Mouse (Mus musculus): ENCODE measurements at regions not wholly inside any gene's neighbourhood (a gene's known extent, or its start where the extent isn't known, plus 50 kb on each side); places are given as distances from the start of the nearest gene placed in this dataset.

DNA sequence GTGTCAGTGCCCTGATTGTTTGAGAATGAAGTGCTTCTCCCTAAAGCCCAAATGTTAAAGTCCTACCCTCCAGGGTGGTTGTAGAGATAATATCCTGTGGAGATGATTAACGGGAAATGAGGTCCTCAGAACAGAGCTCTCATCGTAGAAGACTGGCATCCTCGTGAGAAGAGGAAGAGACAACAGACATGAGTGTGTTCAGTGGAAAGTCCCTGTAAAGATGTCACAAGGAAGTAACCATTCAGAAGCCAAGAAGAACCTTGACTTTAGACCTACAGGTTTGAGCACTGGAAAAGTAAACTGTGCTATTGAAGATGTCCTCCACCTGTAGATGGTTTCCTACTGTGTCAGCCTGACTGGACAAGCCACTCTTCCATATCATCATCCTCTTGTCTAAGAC lies 155.1 kb upstream of the Trib2 start:
- Histone ChIP-seq H3K36me3 (ENCODE audit: control insufficient read depth, insufficient read depth, low read length) (no peaks in the 10 kb centered on the region), H3K4me3 (ENCODE audit: low read depth, low read length) (no peak overlapping the region), H3K9me3 (ENCODE audit: control insufficient read depth, low read length) (no peaks in the 10 kb centered on the region), H3K4me1 (ENCODE audit: control insufficient read depth, insufficient read depth, low read length) (no peaks in the 10 kb centered on the region; the same call in 1 of the 2 replicates), H3K27ac (replicated peaks; ENCODE audit: low read depth, low read length) (no peak overlapping the region), H3K27me3 (replicated peaks; ENCODE audit: control insufficient read depth, insufficient read depth, low read length) (no peaks in the 10 kb centered on the region), H3K9ac (ENCODE audit: low read depth, low read length) (no peak overlapping the region), H3K4me2 (ENCODE audit: low read depth, low read length) (no peak overlapping the region)
- no peak for DNase-seq (ENCODE audit: low spot score)
- 84% methylated on average over 3 of the region's 3 CpGs for WGBS
- ATAC-seq (ENCODE audit: low read depth): no peak

DNA sequence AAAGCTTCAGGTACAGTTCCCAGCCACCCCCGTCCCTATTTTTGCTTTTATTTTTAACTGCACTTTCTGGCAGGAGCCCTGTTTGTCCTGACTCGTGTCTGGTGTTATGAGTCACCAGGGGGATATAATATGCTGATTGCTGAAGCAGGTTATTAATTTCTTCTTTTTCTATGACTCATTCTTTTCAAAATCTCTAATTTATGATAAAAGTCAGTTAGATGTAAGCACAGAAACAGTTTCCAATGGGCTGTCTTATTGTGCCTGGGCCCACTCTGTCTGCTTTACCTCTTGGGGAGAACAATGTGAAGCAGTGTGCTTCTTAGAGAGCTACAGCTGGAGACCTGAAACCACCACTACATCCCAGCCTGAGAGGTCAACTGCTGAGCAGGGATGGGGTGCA lies 153.5 kb upstream of the Trib2 start:
- WGBS: 61% methylated on average over 2 of the region's 2 CpGs
- no peak for ATAC-seq (ENCODE audit: low read depth)

DNA sequence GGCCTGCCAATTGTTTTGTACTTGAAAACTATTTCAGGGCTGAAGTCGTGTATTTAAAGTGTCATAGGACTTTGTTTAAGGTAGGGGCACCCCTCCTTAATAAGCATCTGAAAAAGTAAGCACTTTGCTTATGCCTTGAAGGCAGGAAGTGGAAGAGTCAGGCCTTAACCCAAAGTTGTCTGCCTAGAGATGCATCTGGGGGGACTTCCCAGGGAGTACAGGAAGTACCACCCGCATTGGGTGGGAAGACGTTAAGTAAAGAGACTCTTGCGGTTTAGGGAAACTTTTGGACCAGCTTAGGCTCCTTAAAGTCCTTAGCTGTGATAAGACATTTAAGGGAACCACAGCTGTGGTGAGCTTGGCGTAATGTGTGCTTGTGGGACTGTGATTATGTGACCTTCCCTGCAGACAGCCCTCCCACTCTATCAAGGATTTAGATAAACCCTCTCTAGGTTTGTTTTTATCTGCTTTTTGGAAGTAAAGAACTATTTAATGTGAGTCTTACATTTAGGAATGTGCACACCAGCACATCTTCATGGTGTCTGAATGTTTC lies 150.9 kb upstream of the Trib2 start:
- H3K9ac ChIP-seq (ENCODE audit: low read depth, low read length): no peak overlapping the region
- no peaks in the 10 kb centered on the region for H3K36me3 ChIP-seq (ENCODE audit: control insufficient read depth, insufficient read depth, low read length)
- H3K27me3 ChIP-seq (replicated peaks; ENCODE audit: control insufficient read depth, insufficient read depth, low read length): no peaks in the 10 kb centered on the region
- no peak overlapping the region for H3K4me2 ChIP-seq (ENCODE audit: low read depth, low read length)
- no peak overlapping the region for H3K27ac ChIP-seq (replicated peaks; ENCODE audit: low read depth, low read length)
- DNase-seq (ENCODE audit: low spot score) (peak; percentile 3), ATAC-seq (ENCODE audit: low read depth) (no peak)
- no peak overlapping the region for H3K4me3 ChIP-seq (ENCODE audit: low read depth, low read length)
- no peaks in the 10 kb centered on the region for H3K9me3 ChIP-seq (ENCODE audit: control insufficient read depth, low read length)
- WGBS: 56% methylated on average over 5 of the region's 5 CpGs
- H3K4me1 ChIP-seq (ENCODE audit: control insufficient read depth, insufficient read depth, low read length): no peaks in the 10 kb centered on the region

More for the DNA sequence above, 153.5 kb upstream of the Trib2 start:
- no peaks in the 10 kb centered on the region for H3K36me3 ChIP-seq (ENCODE audit: control insufficient read depth, insufficient read depth, low read length)
- H3K4me3 ChIP-seq (ENCODE audit: low read depth, low read length): no peak overlapping the region
- no peak overlapping the region for H3K9ac ChIP-seq (ENCODE audit: low read depth, low read length)
- H3K4me1 ChIP-seq (ENCODE audit: control insufficient read depth, insufficient read depth, low read length): no peaks in the 10 kb centered on the region
- no peaks in the 10 kb centered on the region for H3K27me3 ChIP-seq (replicated peaks; ENCODE audit: control insufficient read depth, insufficient read depth, low read length)
- no peak overlapping the region for H3K27ac ChIP-seq (replicated peaks; ENCODE audit: low read depth, low read length)
- no peak overlapping the region for H3K4me2 ChIP-seq (ENCODE audit: low read depth, low read length)
- no peak for DNase-seq (ENCODE audit: low spot score)
- H3K9me3 ChIP-seq (ENCODE audit: control insufficient read depth, low read length): no peaks in the 10 kb centered on the region

DNA sequence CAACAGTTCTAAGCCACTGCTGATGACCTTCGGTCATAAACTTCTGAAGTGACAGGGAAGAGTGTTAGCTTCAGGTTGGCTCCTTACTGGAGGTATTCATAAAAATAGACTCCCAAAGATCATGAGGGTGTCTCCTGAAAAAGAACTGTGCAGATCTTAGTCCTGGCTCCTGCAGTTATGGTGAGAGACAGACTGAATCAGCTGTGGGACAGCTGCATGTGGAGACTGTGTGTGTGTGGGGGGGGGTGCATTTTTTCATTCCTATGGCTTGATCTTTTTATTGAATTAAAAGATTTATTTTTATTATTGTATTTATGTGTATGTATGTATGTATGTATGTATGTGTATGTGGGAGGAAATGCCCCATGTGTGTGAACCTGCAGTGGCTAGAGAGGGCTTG lies 149.9 kb upstream of the Trib2 start:
- no peaks in the 10 kb centered on the region for H3K36me3 ChIP-seq (ENCODE audit: control insufficient read depth, insufficient read depth, low read length)
- H3K4me1 ChIP-seq (ENCODE audit: control insufficient read depth, insufficient read depth, low read length): no peaks in the 10 kb centered on the region
- no peak for DNase-seq (ENCODE audit: low spot score)
- H3K27me3 ChIP-seq (replicated peaks; ENCODE audit: control insufficient read depth, insufficient read depth, low read length): no peaks in the 10 kb centered on the region
- no peak overlapping the region for H3K4me3 ChIP-seq (ENCODE audit: low read depth, low read length)
- no peaks in the 10 kb centered on the region for H3K9me3 ChIP-seq (ENCODE audit: control insufficient read depth, low read length)
- no peak overlapping the region for H3K27ac ChIP-seq (replicated peaks; ENCODE audit: low read depth, low read length)
- ATAC-seq (ENCODE audit: low read depth): no peak
- 90% methylated on average over 1 of the region's 1 CpGs for WGBS
- H3K9ac ChIP-seq (ENCODE audit: low read depth, low read length): no peak overlapping the region
- no peak overlapping the region for H3K4me2 ChIP-seq (ENCODE audit: low read depth, low read length)

DNA sequence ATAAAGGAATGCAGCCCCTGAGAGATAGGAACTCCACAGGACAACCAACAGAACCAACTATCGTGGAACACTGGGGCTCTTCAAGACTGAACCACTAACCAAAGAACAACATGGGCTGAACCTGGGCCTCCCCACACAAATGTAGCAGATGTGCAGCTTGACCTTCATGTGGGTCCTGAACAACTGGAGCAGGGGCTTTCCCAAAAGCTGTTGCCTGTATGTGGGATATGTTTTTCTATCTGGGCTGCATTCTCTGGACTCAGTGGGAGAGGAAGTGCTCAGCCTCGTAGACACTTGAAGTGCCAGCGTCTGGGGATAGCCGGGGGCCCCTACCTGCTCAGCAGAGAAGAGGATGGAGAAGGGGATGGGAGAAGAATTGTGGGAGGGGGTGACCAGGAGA lies 149.2 kb upstream of the Trib2 start:
- Histone ChIP-seq H3K36me3 (ENCODE audit: control insufficient read depth, insufficient read depth, low read length) (no peaks in the 10 kb centered on the region), H3K9me3 (ENCODE audit: control insufficient read depth, low read length) (no peaks in the 10 kb centered on the region), H3K4me2 (ENCODE audit: low read depth, low read length) (no peak overlapping the region), H3K9ac (ENCODE audit: low read depth, low read length) (no peak overlapping the region), H3K27ac (replicated peaks; ENCODE audit: low read depth, low read length) (no peak overlapping the region), H3K4me3 (ENCODE audit: low read depth, low read length) (no peak overlapping the region), H3K4me1 (ENCODE audit: control insufficient read depth, insufficient read depth, low read length) (no peaks in the 10 kb centered on the region), H3K27me3 (replicated peaks; ENCODE audit: control insufficient read depth, insufficient read depth, low read length) (no peaks in the 10 kb centered on the region)
- 82% methylated on average over 4 of the region's 4 CpGs for WGBS
- ATAC-seq (ENCODE audit: low read depth) (no peak), DNase-seq (ENCODE audit: low spot score) (no peak)

DNA sequence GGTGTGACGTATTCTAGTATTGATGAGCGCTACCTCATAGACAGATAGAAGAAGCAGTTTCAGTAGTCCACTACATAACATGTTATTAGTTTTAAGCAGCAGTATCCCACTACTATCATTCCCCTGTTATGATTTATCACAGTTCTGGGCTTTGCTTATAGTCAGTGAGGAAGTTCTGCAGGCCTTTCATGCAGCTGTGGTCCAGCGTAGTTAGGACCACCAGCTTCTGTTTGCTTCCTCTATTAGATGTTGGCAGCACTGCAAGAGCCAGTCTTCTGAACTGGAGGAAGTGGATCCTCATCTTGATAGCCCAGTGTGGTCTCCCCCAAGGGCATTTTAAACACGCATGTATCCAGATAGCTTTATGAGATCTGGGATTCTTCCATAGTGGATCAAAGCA lies 147.4 kb upstream of the Trib2 start:
- DNase-seq (ENCODE audit: low spot score): no peak
- H3K4me3 ChIP-seq (ENCODE audit: low read depth, low read length): no peak overlapping the region
- H3K4me2 ChIP-seq (ENCODE audit: low read depth, low read length): no peak overlapping the region
- no peak overlapping the region for H3K9ac ChIP-seq (ENCODE audit: low read depth, low read length)
- no peaks in the 10 kb centered on the region for H3K4me1 ChIP-seq (ENCODE audit: control insufficient read depth, insufficient read depth, low read length)
- no peaks in the 10 kb centered on the region for H3K9me3 ChIP-seq (ENCODE audit: control insufficient read depth, low read length)
- no peak for ATAC-seq (ENCODE audit: low read depth)
- no peaks in the 10 kb centered on the region for H3K36me3 ChIP-seq (ENCODE audit: control insufficient read depth, insufficient read depth, low read length)
- 81% methylated on average over 4 of the region's 4 CpGs for WGBS
- H3K27ac ChIP-seq (replicated peaks; ENCODE audit: low read depth, low read length): no peak overlapping the region
- H3K27me3 ChIP-seq (replicated peaks; ENCODE audit: control insufficient read depth, insufficient read depth, low read length): no peaks in the 10 kb centered on the region

DNA sequence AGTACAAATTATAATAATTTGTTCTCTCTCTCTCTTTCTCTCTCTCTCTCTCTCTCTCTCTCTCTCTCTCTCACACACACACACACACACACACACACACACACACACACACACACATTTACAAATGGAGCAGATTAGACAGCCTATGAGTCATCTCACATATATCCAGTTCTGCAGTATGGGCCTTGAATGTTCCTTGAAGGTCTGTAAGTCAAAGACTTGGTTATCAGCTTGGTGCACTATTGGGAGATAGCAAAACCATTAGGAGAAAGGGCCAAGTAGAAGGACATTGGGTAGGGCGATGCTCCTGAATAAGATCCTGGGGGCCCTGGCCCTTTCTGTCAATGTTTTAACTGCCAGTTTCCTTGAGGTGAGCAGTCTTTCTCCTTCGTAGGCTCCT lies 145.1 kb upstream of the Trib2 start:
- H3K4me3 ChIP-seq (ENCODE audit: low read depth, low read length): no peak overlapping the region
- no peaks in the 10 kb centered on the region for H3K36me3 ChIP-seq (ENCODE audit: control insufficient read depth, insufficient read depth, low read length)
- H3K27ac ChIP-seq (replicated peaks; ENCODE audit: low read depth, low read length): no peak overlapping the region
- no peak overlapping the region for H3K9ac ChIP-seq (ENCODE audit: low read depth, low read length)
- no peaks in the 10 kb centered on the region for H3K27me3 ChIP-seq (replicated peaks; ENCODE audit: control insufficient read depth, insufficient read depth, low read length)
- no peaks in the 10 kb centered on the region for H3K9me3 ChIP-seq (ENCODE audit: control insufficient read depth, low read length)
- no peak overlapping the region for H3K4me2 ChIP-seq (ENCODE audit: low read depth, low read length)
- no peak for DNase-seq (ENCODE audit: low spot score)
- no peaks in the 10 kb centered on the region for H3K4me1 ChIP-seq (ENCODE audit: control insufficient read depth, insufficient read depth, low read length)
- ATAC-seq (ENCODE audit: low read depth): no peak
- WGBS: 83% methylated on average over 2 of the region's 2 CpGs

DNA sequence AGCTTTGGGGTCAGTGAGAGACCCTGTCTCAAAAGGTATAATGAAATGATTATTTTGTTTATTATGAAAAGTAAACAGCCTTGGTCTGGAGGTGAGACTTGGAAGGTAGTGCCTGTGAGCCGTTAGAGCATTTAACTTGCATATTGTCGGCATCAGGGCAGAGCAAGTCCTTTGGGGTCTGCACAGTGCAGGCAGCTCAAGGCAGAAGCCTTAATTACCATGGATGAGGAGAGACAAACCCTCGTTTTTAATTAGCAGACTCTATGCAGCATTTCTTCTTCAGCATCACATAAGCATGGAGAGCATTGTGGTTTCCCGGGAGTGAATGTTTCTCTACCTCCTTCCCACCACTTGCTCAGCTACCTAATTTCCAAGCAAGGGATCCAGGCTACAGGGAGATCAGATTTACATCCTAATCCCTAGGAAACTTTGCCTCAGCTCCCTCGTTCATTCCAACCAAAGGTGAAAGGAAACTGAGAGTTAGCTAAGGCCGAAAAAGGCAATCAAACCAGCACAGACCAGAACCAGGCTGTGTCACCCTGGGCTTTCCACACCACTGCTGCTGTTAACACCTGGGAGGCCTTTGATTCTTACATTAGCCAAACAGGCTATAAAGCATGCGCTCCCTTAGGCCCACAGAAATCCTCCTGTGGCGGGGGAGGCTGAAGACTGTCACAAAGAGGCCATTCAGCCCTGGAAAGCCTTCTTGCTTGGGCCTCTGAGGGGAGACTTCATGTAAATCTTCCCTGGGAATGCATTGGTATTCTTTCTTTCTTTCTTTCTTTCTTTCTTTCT lies 120.9 kb upstream of the Trib2 start:
- no peaks in the 10 kb centered on the region for H3K27me3 ChIP-seq (replicated peaks; ENCODE audit: control insufficient read depth, insufficient read depth, low read length)
- peak; percentile 23 for DNase-seq (ENCODE audit: low spot score)

DNA sequence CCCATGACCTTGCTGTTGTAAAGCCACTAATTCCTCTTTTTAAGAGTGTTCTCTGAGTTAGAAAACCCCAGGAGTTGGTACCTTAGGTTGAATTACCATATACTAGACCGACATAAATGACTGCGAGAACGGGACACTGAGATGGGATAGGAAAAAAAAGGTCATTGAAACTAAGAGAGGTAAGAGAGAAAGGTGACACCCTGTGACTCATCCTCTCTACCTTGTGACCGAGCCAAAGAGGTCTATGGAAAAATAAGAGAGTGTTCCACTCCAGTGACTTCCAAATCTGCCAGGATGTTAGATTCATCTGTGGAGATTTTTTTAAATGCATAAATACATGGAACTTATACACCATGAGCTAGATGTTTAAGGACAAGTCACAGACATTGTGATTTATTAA lies 115.3 kb upstream of the Trib2 start:
- Histone ChIP-seq H3K4me2 (ENCODE audit: low read depth, low read length) (no peak overlapping the region), H3K36me3 (ENCODE audit: control insufficient read depth, insufficient read depth, low read length) (no peaks in the 10 kb centered on the region), H3K9me3 (ENCODE audit: control insufficient read depth, low read length) (no peaks in the 10 kb centered on the region), H3K4me1 (ENCODE audit: control insufficient read depth, insufficient read depth, low read length) (no peaks in the 10 kb centered on the region), H3K9ac (ENCODE audit: low read depth, low read length) (no peak overlapping the region), H3K4me3 (ENCODE audit: low read depth, low read length) (no peak overlapping the region), H3K27ac (replicated peaks; ENCODE audit: low read depth, low read length) (no peak overlapping the region), H3K27me3 (replicated peaks; ENCODE audit: control insufficient read depth, insufficient read depth, low read length) (no peaks in the 10 kb centered on the region)
- DNase-seq (ENCODE audit: low spot score) (no peak), ATAC-seq (ENCODE audit: low read depth) (no peak)
- WGBS: 74% methylated on average over 4 of the region's 4 CpGs

More for the DNA sequence above, 120.9 kb upstream of the Trib2 start:
- Histone ChIP-seq H3K4me2 (ENCODE audit: low read depth, low read length) (no peak overlapping the region), H3K9me3 (ENCODE audit: control insufficient read depth, low read length) (no peaks in the 10 kb centered on the region), H3K4me1 (ENCODE audit: control insufficient read depth, insufficient read depth, low read length) (no peaks in the 10 kb centered on the region), H3K27ac (replicated peaks; ENCODE audit: low read depth, low read length) (no peak overlapping the region), H3K4me3 (ENCODE audit: low read depth, low read length) (no peak overlapping the region), H3K36me3 (ENCODE audit: control insufficient read depth, insufficient read depth, low read length) (no peaks in the 10 kb centered on the region), H3K9ac (ENCODE audit: low read depth, low read length) (no peak overlapping the region)
- ATAC-seq (ENCODE audit: low read depth): no peak
- WGBS: 29% methylated on average over 8 of the region's 8 CpGs

All from embryonic facial prominence, embryonic 14.5 days (tissue).